Mouse (Mus musculus): ENCODE results near the gene Olfr907.

Gene Olfr907

GRCm38 (mm10) chr9:38495501-38495900 is at the start of gene Olfr907:
TSS of gene Olfr907 (plus strand) at chr9:38495801.
- no peak for DNase-seq

GRCm38 (mm10) chr9:38447352-38447751 is 48.2 kb upstream of the Olfr907 start, which contains the start of gene Olfr902:
TSS of gene Olfr902 (plus strand) at chr9:38447652.
- DNase-seq, result no peak

- no peak for DNase-seq
Observed at GRCm38 (mm10) chr9:38462844-38463243, 32.8 kb upstream of the Olfr907 start, which contains the start of gene Olfr904. TSS of gene Olfr904 (plus strand) at chr9:38463144.

GRCm38 (mm10) chr9:38470807-38471206 is 24.8 kb upstream of the Olfr907 start, which contains the start of gene Olfr905:
TSS of gene Olfr905 (plus strand) at chr9:38471107.
- DNase-seq, result no peak

GRCm38 (mm10) chr9:38486785-38487184 is 8.8 kb upstream of the Olfr907 start, which contains the start of gene Olfr906:
TSS of gene Olfr906 (plus strand) at chr9:38487085.
- no peak for DNase-seq

- no peak for DNase-seq
Observed at GRCm38 (mm10) chr9:38512353-38512752, 16.8 kb downstream of the Olfr907 start.

- DNase-seq, result no peak
Observed at GRCm38 (mm10) chr9:38521280-38521679, 25.7 kb downstream of the Olfr907 start, which contains the start of gene Olfr911-ps1. TSS of gene Olfr911-ps1 (plus strand) at chr9:38521580.

GRCm38 (mm10) chr9:38537549-38537948 is 41.9 kb downstream of the Olfr907 start, which contains the start of gene Olfr910:
TSS of gene Olfr910 (plus strand) at chr9:38537849.
- DNase-seq, result no peak

All from thymus, postnatal 4 days (tissue).